Comparison of ENCODE assay signal across 8 mouse cellular contexts in genomic region chr19:4333100-4333775, GRCm38 (mm10). TPM values are rescaled to one million over a fixed set of nuclear protein-coding genes. Genes with fewer than 3 reads are reported as not detected.
DNase-seq lines count a peak whose midpoint lies in the region; ATAC-seq and TF ChIP-seq lines count a peak whose summit lies in the region.

No protein-coding gene starts in this region.

- H3K27me3 ChIP-seq in heart, embryonic 15.5 days: no peaks in the 10 kb centered on the region
- no peaks in the 10 kb centered on the region for H3K27me3 ChIP-seq in limb, embryonic 13.5 days
- no peaks in the 10 kb centered on the region for H3K27me3 ChIP-seq in midbrain, embryonic 16.5 days (ENCODE audit: control insufficient read depth, insufficient read depth, low read depth, low read length)

- H3K36me3 ChIP-seq in heart, embryonic 15.5 days: peaks cover 25% of the 10 kb centered on the region
- H3K36me3 ChIP-seq in limb, embryonic 13.5 days: peaks cover 41% of the 10 kb centered on the region
- peaks cover 5% of the 10 kb centered on the region; the same call in 1 of the 2 replicates for H3K36me3 ChIP-seq in midbrain, embryonic 16.5 days (ENCODE audit: control insufficient read depth, insufficient read depth, low read length)

- peak; percentile 9; the same call in 1 of the 2 replicates for ATAC-seq in heart, embryonic 15.5 days (replicated peaks; ENCODE audit: insufficient number of reproducible peaks, insufficient read depth, low FRiP score, low read depth)
- no peak for ATAC-seq in limb, embryonic 13.5 days (ENCODE audit: low FRiP score, low read depth)
- ATAC-seq in midbrain, embryonic 16.5 days: peak; percentile 56

- H3K9me3 ChIP-seq in heart, embryonic 15.5 days (replicated peaks): no peaks in the 10 kb centered on the region
- no peaks in the 10 kb centered on the region for H3K9me3 ChIP-seq in limb, embryonic 13.5 days
- no peaks in the 10 kb centered on the region for H3K9me3 ChIP-seq in midbrain, embryonic 16.5 days (replicated peaks; ENCODE audit: control insufficient read depth, low read length, poor library complexity, severe bottlenecking)

- TF ChIP-seq POLR2A in cortical plate, adult 2 months (IDR thresholded peaks at IDR 0.05; ENCODE audit: extremely low read depth, insufficient read depth, low read length): no peak

- under 1% methylated on average over 13 of the region's 13 CpGs for WGBS in heart, embryonic 15.5 days
- WGBS in limb, embryonic 13.5 days: 1% methylated on average over 13 of the region's 13 CpGs
- WGBS in midbrain, embryonic 16.5 days: 0% methylated on average over 13 of the region's 13 CpGs

- TF ChIP-seq CTCF in cortical plate, adult 2 months (IDR thresholded peaks at IDR 0.05; ENCODE audit: extremely low read depth, insufficient read depth, low read length): no peak

- H3K4me1 ChIP-seq in cortical plate, adult 2 months (ENCODE audit: control insufficient read depth, insufficient read depth, low read length): peaks cover 8% of the 10 kb centered on the region; the same call in 1 of the 2 replicates
- peaks cover 26% of the 10 kb centered on the region for H3K4me1 ChIP-seq in heart, embryonic 15.5 days (replicated peaks)
- peaks cover 30% of the 10 kb centered on the region for H3K4me1 ChIP-seq in limb, embryonic 13.5 days
- H3K4me1 ChIP-seq in midbrain, embryonic 16.5 days (ENCODE audit: control insufficient read depth, insufficient read depth, low read length): peaks cover 26% of the 10 kb centered on the region

- peak overlapping the region; percentile 78 for H3K9ac ChIP-seq in heart, embryonic 15.5 days
- H3K9ac ChIP-seq in limb, embryonic 13.5 days: peak overlapping the region; percentile 83
- peak overlapping the region; percentile 53 for H3K9ac ChIP-seq in midbrain, embryonic 16.5 days (ENCODE audit: low read depth, low read length)

- peak overlapping the region; percentile 83 for H3K27ac ChIP-seq in cortical plate, adult 2 months (ENCODE audit: insufficient read depth, low read length)
- H3K27ac ChIP-seq in heart, embryonic 15.5 days: peak overlapping the region; percentile 95
- H3K27ac ChIP-seq in limb, embryonic 13.5 days: peak overlapping the region; percentile 95
- H3K27ac ChIP-seq in midbrain, embryonic 16.5 days (ENCODE audit: low read length): peak overlapping the region; percentile 87

- peak overlapping the region; percentile 70 for H3K4me2 ChIP-seq in heart, embryonic 15.5 days
- peak overlapping the region; percentile 86 for H3K4me2 ChIP-seq in limb, embryonic 13.5 days (replicated peaks)
- peak overlapping the region; percentile 72 for H3K4me2 ChIP-seq in midbrain, embryonic 16.5 days (ENCODE audit: low read length)

- DNase-seq in layer of hippocampus, adult 11-12 months (ENCODE audit: low spot score): peak; percentile 30
- no peak for DNase-seq in layer of hippocampus, postnatal 36 days
- peak; percentile 53 for DNase-seq in ES-CJ7 (ENCODE audit: low read depth, low spot score)
- no peak for DNase-seq in thymus, postnatal 14 days

- peak overlapping the region; percentile 67 for H3K4me3 ChIP-seq in cortical plate, adult 2 months (ENCODE audit: insufficient read depth, low read length)
- peak overlapping the region; percentile 70 for H3K4me3 ChIP-seq in heart, embryonic 15.5 days
- H3K4me3 ChIP-seq in limb, embryonic 13.5 days: peak overlapping the region; percentile 66
- H3K4me3 ChIP-seq in midbrain, embryonic 16.5 days (ENCODE audit: low read depth, low read length): peak overlapping the region; percentile 57

RNA-seq across cellular contexts. Expression of gene Grk2, which starts 27.2 kb away (rescaled TPM):
- total RNA-seq in layer of hippocampus, postnatal 36 days (2021): 100 to 1,000 TPM; 195 to 208 TPM
- polyA plus RNA-seq in cortical plate, adult 2 months (2012; rRNA removed): 220 and 239 TPM in 2 replicates
- 9.8 and 18.2 TPM in 2 replicates for polyA plus RNA-seq in heart, embryonic 15.5 days (2015; fragmentation: Nextera tagmentation; extraction: Ambion mirVana)
- 16.5 and 18.5 TPM in 2 replicates for polyA plus RNA-seq in limb, embryonic 13.5 days (2015; fragmentation: Nextera tagmentation; extraction: Ambion mirVana)
- polyA plus RNA-seq in midbrain, embryonic 16.5 days (2015; fragmentation: Nextera tagmentation; extraction: Ambion mirVana): 24.8 and 26.8 TPM in 2 replicates

RNA-seq across cellular contexts. Expression of gene Ankrd13d, which starts 50.3 kb away (rescaled TPM):
- 10 to 100 TPM; 65.2 to 66.9 TPM for total RNA-seq in layer of hippocampus, postnatal 36 days (2021)
- polyA plus RNA-seq in cortical plate, adult 2 months (2012; rRNA removed): 76.1 and 85.9 TPM in 2 replicates
- 1.1 and 2.7 TPM in 2 replicates for polyA plus RNA-seq in heart, embryonic 15.5 days (2015; fragmentation: Nextera tagmentation; extraction: Ambion mirVana)
- 13.6 and 14.7 TPM in 2 replicates for polyA plus RNA-seq in limb, embryonic 13.5 days (2015; fragmentation: Nextera tagmentation; extraction: Ambion mirVana)
- polyA plus RNA-seq in midbrain, embryonic 16.5 days (2015; fragmentation: Nextera tagmentation; extraction: Ambion mirVana): 55.6 and 65.7 TPM in 2 replicates

Comparison
In these comparisons a context has a peak if more than half of its experiments do, and no peak if none do; other contexts are left out.
1. DNase-seq: peak in layer of hippocampus, adult 11-12 months (single experiment) and ES-CJ7 (single experiment); none in layer of hippocampus, postnatal 36 days (0 of 2) and thymus, postnatal 14 days (single experiment).
2. Peak in every context shown above with its lines, with median percentiles within 50 percentile points of each other: H3K27ac ChIP-seq, H3K4me3 ChIP-seq, H3K4me2 ChIP-seq and H3K9ac ChIP-seq.